Mouse (Mus musculus): ENCODE results near the gene Aldh3b2. TPM values are rescaled to one million over a fixed set of nuclear protein-coding genes. Genes with fewer than 3 reads are reported as not detected.

Gene Aldh3b2
- total RNA-seq (2023): 0.26 to 0.36 TPM in 2 of 4 replicates, not detected in the others

DNA sequence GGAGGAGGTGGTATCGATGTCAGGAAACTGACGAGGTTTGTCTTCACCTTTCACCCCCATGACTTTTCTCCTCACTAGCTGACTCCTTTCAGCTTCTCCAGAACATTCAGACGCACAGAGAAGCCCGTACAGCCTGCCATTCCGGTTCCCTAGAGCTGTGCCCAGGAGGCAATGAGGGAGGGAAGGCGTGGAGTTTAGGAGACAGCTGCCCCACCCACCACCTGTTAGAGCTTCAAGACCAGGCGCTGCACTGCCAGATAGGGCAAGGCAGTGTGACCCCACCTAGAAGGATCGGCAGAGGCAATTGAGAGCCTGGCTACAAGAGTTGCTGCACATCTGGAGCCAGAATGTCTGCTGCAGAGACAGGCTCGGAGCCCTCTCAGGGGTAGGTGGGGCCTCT, at the start of gene Aldh3b2:
Aldh3b2 (plus strand) TSS at position 100 of the 400 bp plus-strand sequence.

DNA sequence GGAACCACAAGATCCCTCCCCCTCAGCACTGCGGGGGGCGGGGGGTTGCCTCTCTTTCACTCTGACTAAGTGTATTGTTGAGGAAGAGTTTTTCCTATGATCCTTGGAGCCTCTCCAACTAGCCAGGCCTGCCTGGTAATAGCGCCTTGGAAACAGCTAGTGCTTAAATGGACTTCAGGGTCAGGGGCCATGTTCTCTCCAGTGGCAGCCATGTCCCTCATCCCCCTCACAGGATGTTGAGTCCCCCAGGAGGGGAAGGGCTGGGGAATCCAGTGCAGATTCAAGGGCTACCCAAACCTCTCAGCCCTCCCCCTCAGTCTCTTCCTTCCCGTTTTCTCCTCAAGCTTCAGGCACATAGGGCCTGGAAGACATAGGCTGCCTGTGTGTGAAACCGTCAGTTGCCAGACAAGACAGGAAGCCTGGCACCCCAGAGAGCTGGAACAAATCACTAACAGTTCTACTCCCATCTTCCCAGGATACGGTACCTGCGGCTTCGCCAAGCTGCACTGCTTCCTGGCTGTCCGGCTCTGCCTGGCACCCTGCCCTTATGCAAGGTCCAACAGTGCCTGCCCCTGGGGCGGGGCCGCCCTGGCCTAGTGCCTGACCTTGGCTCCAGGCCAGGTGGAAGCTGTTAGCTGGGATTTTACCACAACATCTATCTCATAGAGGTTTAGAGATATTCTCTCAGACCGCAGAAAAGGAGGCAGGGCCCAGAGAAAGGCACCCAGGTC, 42.8 kb upstream of the Aldh3b2 start, which contains the start of gene Aldh3b1:
Aldh3b1 (minus strand) TSS at position 598 of the 731 bp plus-strand sequence.

DNA sequence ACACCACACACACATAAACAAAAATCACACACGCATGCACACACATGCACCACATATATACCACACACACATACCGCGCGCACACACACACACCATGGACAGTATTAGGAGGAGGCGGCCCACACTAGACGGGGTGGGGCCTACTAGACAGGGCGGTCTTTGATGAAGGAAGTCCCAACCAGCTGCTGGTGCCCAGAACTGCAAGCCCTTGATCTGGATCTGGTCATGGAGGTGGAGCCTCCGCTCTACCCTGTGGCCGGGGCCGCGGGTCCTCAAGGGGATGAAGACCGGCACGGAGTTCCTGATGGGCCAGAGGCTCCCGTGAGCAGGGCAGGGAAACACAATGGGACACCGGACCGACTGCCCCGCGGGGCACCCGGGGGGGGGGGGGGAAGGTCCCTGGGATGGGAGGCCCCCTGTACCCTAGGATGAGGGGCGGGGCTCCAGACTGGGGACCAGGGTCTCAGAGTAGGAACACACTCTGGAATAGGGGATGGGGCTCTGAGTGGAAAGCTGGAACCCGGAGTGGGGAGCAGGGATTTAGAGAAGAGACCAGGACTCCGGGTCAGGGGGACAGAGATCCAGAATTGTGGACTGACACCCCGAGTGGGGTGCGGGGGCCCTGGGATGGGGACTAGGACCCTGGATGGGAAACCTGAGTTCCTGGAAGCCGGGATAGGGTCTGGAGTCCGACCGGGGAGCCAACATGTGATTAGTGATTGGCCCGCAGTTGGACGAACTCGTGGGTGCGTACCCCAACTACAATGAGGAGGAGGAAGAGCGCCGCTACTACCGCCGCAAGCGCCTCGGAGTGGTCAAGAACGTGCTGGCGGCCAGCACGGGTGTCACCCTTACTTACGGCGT, 36.9 kb upstream of the Aldh3b2 start, which contains the start of gene Unc93b1:
Unc93b1 (plus strand) TSS at position 155 of the 864 bp plus-strand sequence.

DNA sequence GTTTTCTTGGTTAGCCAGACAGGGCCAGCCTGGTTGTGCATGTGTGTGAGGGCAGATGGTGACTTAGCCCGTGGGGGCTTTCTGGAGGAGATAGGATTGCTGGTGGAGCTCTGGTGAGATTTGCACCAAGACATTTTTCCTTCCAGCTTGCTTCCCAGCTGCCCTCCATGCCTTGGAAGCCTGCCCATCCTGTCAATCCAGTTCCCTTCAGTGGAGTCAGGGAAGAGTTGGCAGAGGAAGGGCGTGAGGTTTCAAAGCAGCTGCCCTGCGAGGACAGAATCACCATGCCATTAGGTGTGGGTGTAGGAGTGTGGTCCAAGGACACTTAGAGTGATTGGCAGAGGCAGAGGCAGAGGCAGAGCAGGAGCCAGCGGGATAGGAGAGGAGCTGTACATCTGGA, 13.7 kb upstream of the Aldh3b2 start, which contains the start of gene Aldh3b3:
Aldh3b3 (plus strand) TSS at position 176 of the 400 bp plus-strand sequence.

DNA sequence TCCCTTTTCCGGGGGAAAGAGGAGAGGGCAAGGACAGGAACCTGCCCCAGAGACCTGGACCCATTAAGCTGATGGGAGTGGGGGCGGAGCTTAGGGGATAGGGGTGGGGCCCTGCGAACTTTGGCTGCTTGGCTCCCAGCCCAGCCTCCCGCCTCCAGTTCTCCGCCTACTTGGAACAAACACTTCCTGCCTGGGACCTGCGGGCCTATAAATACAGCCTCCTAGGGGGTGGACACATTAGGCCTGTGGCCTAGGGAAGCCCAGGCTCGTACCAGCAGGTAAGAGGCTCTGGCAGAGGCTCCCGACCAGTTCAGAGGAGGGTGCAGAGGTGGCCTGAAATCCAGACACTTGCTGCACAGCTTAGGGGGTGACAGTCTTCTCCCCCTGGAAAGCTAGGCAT, 14.2 kb downstream of the Aldh3b2 start, which contains the start of gene Acy3:
Acy3 (plus strand) TSS at position 237 of the 400 bp plus-strand sequence.

DNA sequence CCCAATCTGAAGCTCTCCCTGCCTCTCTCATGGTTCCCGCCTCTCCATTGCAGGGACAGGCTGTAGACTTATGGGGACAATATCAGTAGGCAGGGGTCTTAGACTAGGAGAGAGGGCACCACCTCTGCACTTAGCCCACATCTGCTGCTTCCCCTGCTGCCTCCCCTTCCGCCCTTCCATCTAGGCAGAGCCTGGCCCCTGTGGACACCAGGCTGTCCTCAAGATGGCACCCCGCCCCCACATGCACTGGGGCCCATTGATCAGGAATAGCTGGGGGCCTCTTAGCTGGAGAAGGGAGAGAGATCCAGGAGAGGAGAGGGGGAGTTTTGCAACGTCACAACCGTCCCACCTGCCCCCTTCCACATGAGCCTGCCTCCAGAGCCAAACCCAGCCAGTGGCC, 20.3 kb downstream of the Aldh3b2 start, which contains the start of gene Tbx10:
Tbx10 (plus strand) TSS at position 337 of the 400 bp plus-strand sequence.

DNA sequence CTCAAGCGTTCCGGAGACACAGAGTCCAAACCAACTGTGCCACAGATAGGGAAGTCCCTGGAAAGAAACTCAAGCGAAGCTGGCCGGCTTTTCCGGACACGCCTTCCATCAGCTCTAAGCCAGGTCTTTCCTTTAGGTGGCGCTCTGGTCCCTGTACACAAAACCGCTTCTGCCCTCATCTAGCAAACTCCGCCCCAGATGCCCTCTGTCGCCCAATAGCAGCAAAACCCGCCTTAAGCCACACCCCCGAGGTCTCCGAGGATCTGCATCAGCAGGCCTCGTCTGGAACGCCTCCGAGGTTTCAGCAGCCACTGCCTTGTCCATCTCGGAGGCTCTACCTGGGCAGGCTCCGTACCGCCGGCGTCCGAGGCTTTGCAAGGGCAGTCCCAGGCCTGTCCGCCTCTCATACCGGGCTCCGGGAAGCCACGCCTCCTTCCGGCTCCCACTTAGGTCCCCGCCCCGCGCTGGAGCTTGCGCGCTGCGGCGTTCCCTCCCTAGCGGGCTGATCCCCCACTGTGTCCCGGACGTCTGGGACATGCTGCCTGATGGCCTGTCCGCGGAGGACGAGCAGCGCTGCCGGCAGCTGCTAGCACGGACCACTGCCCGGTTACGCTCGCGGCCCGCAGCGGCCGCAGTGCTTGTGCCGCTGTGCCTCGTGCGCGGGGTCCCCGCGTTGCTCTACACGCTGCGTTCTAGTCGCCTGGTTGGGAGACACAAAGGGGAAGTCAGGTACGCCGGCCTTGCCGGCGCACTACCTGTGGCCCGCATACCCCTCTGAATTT, 28.2 kb downstream of the Aldh3b2 start, which contains the start of the genes Nudt8 and Gm49405:
Nudt8 (plus strand) TSS at position 462 of the 782 bp plus-strand sequence.
Gm49405 (plus strand) TSS at position 508 of the 782 bp plus-strand sequence.

DNA sequence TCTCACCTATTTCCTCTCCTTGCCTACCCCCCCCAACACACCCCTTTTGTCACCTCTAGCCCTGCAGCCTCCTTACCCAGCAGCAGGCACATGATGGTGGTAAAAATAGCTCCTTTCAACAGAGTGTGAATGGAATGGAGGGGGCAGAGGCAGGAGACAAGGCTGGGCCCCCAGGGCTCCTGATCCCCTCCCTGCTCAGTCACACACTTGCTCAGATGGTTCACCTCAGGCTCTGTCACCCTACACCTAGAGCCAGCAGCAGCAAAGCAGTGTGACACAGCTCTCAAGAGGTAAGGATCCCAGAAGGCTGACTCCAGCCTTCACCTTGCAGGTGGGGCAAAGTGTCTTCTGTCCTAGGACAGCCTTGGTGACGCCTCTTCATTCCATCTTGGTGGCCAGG, 31.0 kb downstream of the Aldh3b2 start, which contains the start of gene Doc2g:
Doc2g (plus strand) TSS at position 202 of the 400 bp plus-strand sequence.

DNA sequence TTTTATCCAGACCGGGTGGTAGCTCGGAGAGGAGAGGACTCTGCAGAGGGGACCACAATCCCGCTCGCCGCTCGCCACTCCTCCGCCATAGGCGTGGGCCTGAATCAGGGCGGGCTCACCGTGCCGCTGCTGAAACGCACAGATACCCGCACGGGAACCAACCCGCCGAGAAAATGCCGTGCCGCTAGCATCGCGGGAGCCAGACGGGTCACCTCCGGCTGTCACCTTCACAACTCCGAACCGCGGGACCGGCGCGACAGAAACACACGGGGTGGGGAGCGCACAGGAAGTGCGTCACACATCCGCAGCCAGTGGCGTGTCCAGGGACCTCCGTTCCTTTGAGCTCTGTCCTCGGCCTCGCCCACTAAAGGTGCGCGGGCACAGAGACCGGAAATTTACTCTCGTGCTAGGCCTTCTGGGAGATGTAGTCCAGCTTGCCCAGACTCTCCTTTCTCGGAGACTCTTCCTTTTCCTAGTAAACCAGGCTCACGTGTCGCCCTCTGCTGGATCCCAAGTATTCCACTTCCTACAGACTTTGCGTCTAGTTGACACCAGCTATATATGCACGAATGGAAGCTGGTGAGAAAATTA, 40.4 kb downstream of the Aldh3b2 start, which contains the start of gene Ndufv1:
Ndufv1 (minus strand) TSS at position 375 of the 591 bp plus-strand sequence.

Other genes with a start within 250 kb of the Aldh3b2 start
- 119 to 126 TPM (median 122 TPM) in 4 replicates for gene Kmt5b, start 204.9 kb upstream of the Aldh3b2 start, total RNA-seq (2023)
- gene Chka, start 120.6 kb upstream of the Aldh3b2 start, total RNA-seq (2023): 65.0 to 81.7 TPM (median 68.1 TPM) in 4 replicates
- gene Tcirg1, start 65.2 kb upstream of the Aldh3b2 start, total RNA-seq (2023): 141 to 154 TPM (median 146 TPM) in 4 replicates
- 73.8 to 87.1 TPM (median 81.3 TPM) in 4 replicates for gene Ndufs8, start 59.6 kb upstream of the Aldh3b2 start, total RNA-seq (2023)
- 7.6 to 9.4 TPM (median 8.4 TPM) in 4 replicates for gene Aldh3b1, start 42.5 kb upstream of the Aldh3b2 start, total RNA-seq (2023)
- gene Unc93b1, start 37.1 kb upstream of the Aldh3b2 start, total RNA-seq (2023): 533 to 593 TPM (median 563 TPM) in 4 replicates
- 0.15 TPM in 1 of 4 replicates, not detected in the others for gene Aldh3b3, start 13.7 kb upstream of the Aldh3b2 start, total RNA-seq (2023)
- not detected in 4 replicates for gene Acy3, start 14.2 kb downstream of the Aldh3b2 start, total RNA-seq (2023)
- not detected in 4 replicates for gene Tbx10, start 20.4 kb downstream of the Aldh3b2 start, total RNA-seq (2023)
- gene Nudt8, start 28.3 kb downstream of the Aldh3b2 start, total RNA-seq (2023): 16.1 to 21.0 TPM (median 19.8 TPM) in 4 replicates
- gene Gm49405, start 28.3 kb downstream of the Aldh3b2 start, total RNA-seq (2023): 3.1 to 6.8 TPM (median 4.0 TPM) in 4 replicates
- 7.1 to 12.1 TPM (median 10.4 TPM) in 4 replicates for gene Doc2g, start 31.0 kb downstream of the Aldh3b2 start, total RNA-seq (2023)
- gene Ndufv1, start 40.5 kb downstream of the Aldh3b2 start, total RNA-seq (2023): 73.3 to 94.8 TPM (median 89.7 TPM) in 4 replicates
- gene Gstp1, start 65.7 kb downstream of the Aldh3b2 start, total RNA-seq (2023): 137 to 169 TPM (median 145 TPM) in 4 replicates
- 8.8 to 22.4 TPM (median 15.9 TPM) in 4 replicates for gene Gstp2, start 73.7 kb downstream of the Aldh3b2 start, total RNA-seq (2023)
- gene Gstp3, start 87.2 kb downstream of the Aldh3b2 start, total RNA-seq (2023): not detected in 4 replicates
- gene Cabp2, start 109.2 kb downstream of the Aldh3b2 start, total RNA-seq (2023): not detected in 4 replicates
- gene Cdk2ap2, start 124.9 kb downstream of the Aldh3b2 start, total RNA-seq (2023): 119 to 136 TPM (median 129 TPM) in 4 replicates
- 195 to 200 TPM (median 198 TPM) in 4 replicates for gene Pitpnm1, start 127.7 kb downstream of the Aldh3b2 start, total RNA-seq (2023)
- 95.2 to 103 TPM (median 98.9 TPM) in 4 replicates for gene Aip, start 153.5 kb downstream of the Aldh3b2 start, total RNA-seq (2023)
- 0.14 to 0.31 TPM (median 0.27 TPM) in 3 of 4 replicates, not detected in the other for gene Gpr152, start 167.5 kb downstream of the Aldh3b2 start, total RNA-seq (2023)
- 0.88 to 1.4 TPM (median 1.2 TPM) in 4 replicates for gene Cabp4, start 171.7 kb downstream of the Aldh3b2 start, total RNA-seq (2023)
- 129 to 166 TPM (median 137 TPM) in 4 replicates for gene Coro1b, start 176.3 kb downstream of the Aldh3b2 start, total RNA-seq (2023)
- gene Ptprcap, start 181.3 kb downstream of the Aldh3b2 start, total RNA-seq (2023): 341 to 368 TPM (median 348 TPM) in 4 replicates
- gene Rps6kb2, start 191.0 kb downstream of the Aldh3b2 start, total RNA-seq (2023): 50.3 to 55.6 TPM (median 50.9 TPM) in 4 replicates
- 93.0 to 107 TPM (median 97.9 TPM) in 4 replicates for gene Carns1, start 203.2 kb downstream of the Aldh3b2 start, total RNA-seq (2023)
- 255 to 266 TPM (median 262 TPM) in 4 replicates for gene Tbc1d10c, start 219.0 kb downstream of the Aldh3b2 start, total RNA-seq (2023)
- 377 to 398 TPM (median 383 TPM) in 4 replicates for gene Ppp1ca, start 219.7 kb downstream of the Aldh3b2 start, total RNA-seq (2023)
- gene Rad9a, start 229.3 kb downstream of the Aldh3b2 start, total RNA-seq (2023): 51.5 to 59.3 TPM (median 55.6 TPM) in 4 replicates
- 141 to 150 TPM (median 148 TPM) in 4 replicates for gene Clcf1, start 241.9 kb downstream of the Aldh3b2 start, total RNA-seq (2023)
- 5.9 TPM in 1 of 4 replicates, not detected in the others for gene AC109138.7, start 242.0 kb downstream of the Aldh3b2 start, total RNA-seq (2023)